Mouse (Mus musculus) forebrain, embryonic 13.5 days (tissue): ENCODE results near the gene Bex3. TPM values are rescaled to one million over a fixed set of nuclear protein-coding genes. Genes with fewer than 3 reads are reported as not detected.

Experiments used
- polyA plus RNA-seq: library from polyadenylated mRNA; unstranded; fragments of >200 nt; fragmentation: Nextera tagmentation; extraction: Ambion mirVana; gene quantifications from 2 replicates; pipeline ENCODE4 v1.2.1, GENCODE M21; 2015

Bex3 gene
- polyA plus RNA-seq, 1 experiment from 2014 or later = 658 TPM

Other genes starting within 250 kb of the Bex3 start
- gene Arxes1, start 236.9 kb upstream of the Bex3 start, polyA plus RNA-seq = 61.6 and 72.6 TPM in 2 replicates
- 511 and 538 TPM in 2 replicates for gene Bex2, start 202.0 kb upstream of the Bex3 start, polyA plus RNA-seq
- not detected in 2 replicates for gene Nxf3, start 185.0 kb upstream of the Bex3 start, polyA plus RNA-seq
- gene Bex4, start 131.3 kb upstream of the Bex3 start, polyA plus RNA-seq = 133 and 145 TPM in 2 replicates
- gene Tceal8, start 97.9 kb upstream of the Bex3 start, polyA plus RNA-seq = 127 and 135 TPM in 2 replicates
- 11.0 and 13.0 TPM in 2 replicates for gene Tceal5, start 66.4 kb upstream of the Bex3 start, polyA plus RNA-seq
- 1.3 and 1.5 TPM in 2 replicates for gene Tceal7, start 55.5 kb upstream of the Bex3 start, polyA plus RNA-seq
- 177 and 185 TPM in 2 replicates for gene Bex1, start 54.7 kb upstream of the Bex3 start, polyA plus RNA-seq
- 385 and 419 TPM in 2 replicates for gene Tceal9, start 25.2 kb upstream of the Bex3 start, polyA plus RNA-seq
- not detected in 2 replicates for gene Kir3dl1, start 247.7 kb downstream of the Bex3 start, polyA plus RNA-seq